ENCODE assay signal across 9 mouse cellular contexts in the genomic region with DNA sequence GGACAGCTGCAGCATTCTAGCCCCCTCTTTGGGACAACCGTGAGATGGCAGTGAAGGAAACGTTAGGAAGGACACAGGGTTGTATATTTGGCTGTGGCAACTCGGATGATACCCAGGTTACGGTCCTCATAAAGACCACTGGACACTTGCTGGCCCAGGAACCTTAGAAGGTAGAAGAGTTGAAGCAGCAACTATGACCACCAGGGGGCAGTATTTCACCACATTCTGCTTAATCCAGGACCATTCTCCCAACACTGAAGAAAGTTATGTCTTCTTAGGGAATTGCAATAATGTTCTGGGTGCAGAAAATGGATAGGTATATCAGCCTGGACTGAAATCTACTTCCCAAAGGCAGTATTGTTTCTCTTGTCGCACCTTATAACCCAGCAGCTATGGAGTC.
DNase-seq lines count a peak whose midpoint lies in the region; ATAC-seq and TF ChIP-seq lines count a peak whose summit lies in the region.
"Had no signal": no experiment of that assay in that cellular context is flagged by ENCODE, and none has a peak within 500 bp of the region (broad histone marks: within the 10 kb centered on the region; RNA-seq: fewer than 3 reads in every experiment).

No protein-coding gene starts in this region.

- H3K9me3 ChIP-seq in MEL (replicated peaks; ENCODE audit: insufficient read depth, low read length) = no peaks in the 10 kb centered on the region
- no peaks in the 10 kb centered on the region for H3K9me3 ChIP-seq in hindbrain, embryonic 10.5 days
- H3K9me3 ChIP-seq: limb, embryonic 12.5 days had no signal

- peaks cover 0 to 3% of the 10 kb centered on the region in 2 experiments; a peak in 2 of 4 replicates for H3K36me3 ChIP-seq in MEL (ENCODE audit: control insufficient read depth in 1 of 2, insufficient read depth in 2 of 2, low read length in 2 of 2)
- no peaks in the 10 kb centered on the region for H3K36me3 ChIP-seq in hindbrain, embryonic 10.5 days
- H3K36me3 ChIP-seq in small intestine, adult 2 months (ENCODE audit: control insufficient read depth, insufficient read depth, low read length) = no peaks in the 10 kb centered on the region
- H3K36me3 ChIP-seq: limb, embryonic 12.5 days had no signal

- H3K79me2 ChIP-seq in MEL (ENCODE audit: control insufficient read depth, insufficient read depth, low read length, poor library complexity) = no peaks in the 10 kb centered on the region

- peak; percentile 64 to 79 (median 65) for TF ChIP-seq CTCF in MEL (IDR thresholded peaks at IDR 0.05 in 2 of 3, conservative IDR thresholded peaks at IDR 0.05 in 1 of 3; ENCODE audit: control insufficient read depth in 1 of 3, insufficient read depth in 1 of 3, low read depth in 2 of 3, low read length in 3 of 3, poor library complexity in 1 of 3, severe bottlenecking in 1 of 3)
- TF ChIP-seq CTCF in small intestine, adult 2 months (IDR thresholded peaks at IDR 0.05; ENCODE audit: extremely low read depth, insufficient read length, insufficient replicate concordance, low read depth, low read length) = peak; percentile 27; the same call in 1 of the 2 replicates

- H3K4me1 ChIP-seq in MEL (ENCODE audit: control insufficient read depth in 1 of 2, insufficient read depth in 2 of 2, low read length in 2 of 2) = peaks cover 0 to 22% of the 10 kb centered on the region in 2 experiments; a peak in 2 of 4 replicates
- H3K4me1 ChIP-seq in hindbrain, embryonic 10.5 days (replicated peaks) = peaks cover 25% of the 10 kb centered on the region
- H3K4me1 ChIP-seq in small intestine, adult 2 months (ENCODE audit: control insufficient read depth, insufficient read depth, insufficient read length, low read length) = no peaks in the 10 kb centered on the region

- peak; percentile 78 for DNase-seq in MEL (ENCODE audit: low read depth, low spot score)
- DNase-seq in adrenal gland, postnatal 14 days = peak; percentile 82
- peak; percentile 77 for DNase-seq in embryo, embryonic 9.5 days (ENCODE audit: extremely low spot score)
- DNase-seq in hindbrain, embryonic 10.5 days (ENCODE audit: low spot score) = peak; percentile 64
- DNase-seq in layer of hippocampus, postnatal 14 days (ENCODE audit: low spot score in 2 of 2) = peak; percentile 70 to 82
- DNase-seq in mesoderm, embryonic 11.5 days (ENCODE audit: low read depth, low spot score) = peak; percentile 83

- no peak overlapping the region for H3K4me3 ChIP-seq in MEL (ENCODE audit: control insufficient read depth in 1 of 2, insufficient read depth in 1 of 2, low read depth in 2 of 2, low read length in 2 of 2)
- no peak overlapping the region for H3K4me3 ChIP-seq in hindbrain, embryonic 10.5 days
- no peak overlapping the region for H3K4me3 ChIP-seq in small intestine, adult 2 months (ENCODE audit: low read depth, low read length)
- H3K4me3 ChIP-seq: limb, embryonic 12.5 days had no signal

- H3K9ac ChIP-seq in MEL (ENCODE audit: control insufficient read depth, low read depth, low read length, poor library complexity, severe bottlenecking) = no peak overlapping the region
- H3K9ac ChIP-seq: limb, embryonic 12.5 days had no signal

- no peak for TF ChIP-seq EP300 in MEL (IDR thresholded peaks at IDR 0.05; ENCODE audit: low read depth in 1 of 2, low read length in 2 of 2)

- TF ChIP-seq POLR2A in MEL (IDR thresholded peaks at IDR 0.05; ENCODE audit: control insufficient read depth in 1 of 2, insufficient read depth in 1 of 2, low read depth in 1 of 2, low read length in 2 of 2, poor library complexity in 1 of 2) = no peak
- TF ChIP-seq POLR2A in small intestine, adult 2 months (IDR thresholded peaks at IDR 0.05; ENCODE audit: low read depth, low read length) = no peak

- 30% methylated on average over 5 of the region's 5 CpGs for WGBS in hindbrain, embryonic 10.5 days
- 26% methylated on average over 5 of the region's 5 CpGs for WGBS in small intestine, adult 2 months

- no peak for ATAC-seq in inflammation-experienced regulatory T-cells, adult 6 months

- H3K27me3 ChIP-seq in MEL (ENCODE audit: control insufficient read depth in 1 of 2, insufficient read depth in 2 of 2, low read length in 2 of 2) = no peaks in the 10 kb centered on the region
- peaks cover 12% of the 10 kb centered on the region; the same call in 1 of the 2 replicates for H3K27me3 ChIP-seq in hindbrain, embryonic 10.5 days (ENCODE audit: insufficient read depth, poor library complexity, severe bottlenecking)
- H3K27me3 ChIP-seq in small intestine, adult 2 months (ENCODE audit: control insufficient read depth, insufficient read depth, low read length) = no peaks in the 10 kb centered on the region

- peak; percentile 83 for TF ChIP-seq RAD21 in MEL (IDR thresholded peaks at IDR 0.05; ENCODE audit: low read depth, low read length)

- no peak overlapping the region for H3K27ac ChIP-seq in MEL (ENCODE audit: control insufficient read depth, low read depth, low read length)
- no peak overlapping the region for H3K27ac ChIP-seq in hindbrain, embryonic 10.5 days
- no peak overlapping the region for H3K27ac ChIP-seq in small intestine, adult 2 months (ENCODE audit: insufficient read depth, low read depth, low read length)
- H3K27ac ChIP-seq: limb, embryonic 12.5 days had no signal

TF ChIP-seq in MEL, 35 proteins besides CTCF, POLR2A, EP300 and RAD21:
- peak; percentile 17; the same call in 1 of the 2 replicates for TF ChIP-seq BHLHE40 (IDR thresholded peaks at IDR 0.05; ENCODE audit: borderline replicate concordance, low read depth, low read length)
- TF ChIP-seq SMC3 (IDR thresholded peaks at IDR 0.05; ENCODE audit: low read depth, low read length) = peak; percentile 82
- TF ChIP-seq ZC3H11A (IDR thresholded peaks at IDR 0.05; ENCODE audit: low read depth, low read length) = peak; percentile 53
- no peak for TF ChIP-seq GATA1 (IDR thresholded peaks at IDR 0.05; ENCODE audit: low read depth, low read length)
- TF ChIP-seq ZKSCAN1 (IDR thresholded peaks at IDR 0.05; ENCODE audit: low read depth, low read length) = no peak
